Mouse (Mus musculus) myocyte (in vitro differentiated cells): Measurements from ENCODE around the gene Nsg1.

Experiments used
- E2F4 ChIP-seq: IDR thresholded peaks from one replicate; pipeline ENCODE4 v1.6.1; 2011; ENCODE audit warnings: mild to moderate bottlenecking, control low read depth, moderate library complexity; ENCODE audit not compliant: insufficient read depth
- POLR2A ChIP-seq: IDR thresholded peaks from one replicate; pipeline ENCODE4 v1.6.1; 2011; ENCODE audit warnings: low read depth, mild to moderate bottlenecking, control low read depth, moderate library complexity; ENCODE audit not compliant: insufficient read length

DNA sequence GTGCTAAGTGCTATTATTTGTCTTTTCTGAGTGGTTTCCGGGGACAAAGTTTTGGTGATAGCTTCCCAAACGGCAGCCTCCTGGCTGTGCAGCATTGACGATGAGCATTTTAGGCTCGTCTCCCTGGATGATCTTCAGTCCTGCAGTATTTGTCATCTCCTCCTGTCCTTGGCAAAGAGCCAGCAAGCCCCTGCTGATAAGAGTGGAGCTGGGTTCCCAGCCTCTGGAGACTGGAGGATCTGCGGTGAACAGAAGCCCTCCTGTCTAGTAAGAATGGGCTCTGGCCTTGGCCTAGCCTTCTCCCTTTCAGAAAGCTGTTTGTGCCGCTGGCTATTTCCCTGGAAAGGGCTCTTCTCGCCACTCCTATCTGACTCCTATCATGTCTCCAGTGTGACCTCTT, 38.0 kb downstream of the Nsg1 start:
- TF ChIP-seq POLR2A: no peak
- no peak for TF ChIP-seq E2F4
